Mouse (Mus musculus): ENCODE results near the gene Git2.

DNA sequence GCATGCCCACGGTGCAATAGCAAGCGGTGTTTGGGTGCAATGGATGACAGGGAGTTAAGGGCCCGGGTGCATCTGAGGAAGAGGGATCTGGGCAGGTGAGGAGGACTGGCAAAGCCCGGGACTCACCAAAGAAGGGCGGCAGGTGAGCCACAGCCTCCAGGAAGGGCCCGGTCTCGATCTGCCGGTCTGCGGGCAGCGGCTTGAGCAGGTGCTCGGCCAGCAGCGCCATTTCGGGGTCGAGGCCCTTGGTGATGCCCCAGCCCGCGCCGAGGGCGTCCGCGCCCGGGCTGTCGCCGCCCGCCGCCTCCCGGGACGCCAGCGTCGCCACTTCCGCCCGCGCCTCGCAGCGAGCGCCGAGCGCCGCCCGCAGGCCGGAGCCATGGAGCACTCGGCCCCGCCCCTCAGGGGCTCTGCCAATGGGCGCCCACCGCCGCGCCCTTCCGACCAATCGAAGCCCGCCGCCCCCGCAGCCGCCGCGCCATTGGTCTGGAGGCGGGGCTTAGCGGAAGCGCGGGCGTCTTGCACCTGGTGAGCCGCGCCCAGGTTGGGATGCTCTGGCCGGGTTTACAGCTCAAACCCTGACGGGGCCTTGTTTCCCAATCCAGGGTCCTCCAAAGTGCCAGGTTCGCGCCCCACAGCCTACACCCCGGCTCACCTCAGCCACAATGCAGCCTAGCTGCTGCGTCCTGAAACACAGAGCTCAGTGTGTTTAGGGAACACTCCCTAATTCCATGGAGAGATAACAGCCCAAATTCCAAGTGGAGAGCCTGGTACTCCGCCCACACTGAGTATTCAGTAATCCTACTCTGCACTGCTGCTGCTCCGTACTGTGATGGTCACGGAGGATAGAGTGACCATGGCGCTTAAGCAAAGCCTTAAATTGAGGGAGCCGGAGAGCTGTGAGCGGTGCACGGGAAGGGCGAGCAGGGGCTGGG is 84.4 kb downstream of the Git2 start, which contains the start of gene Gltp:
- TF ChIP-seq POLR2A (IDR thresholded peaks at IDR 0.05; ENCODE audit: borderline replicate concordance, extremely low read depth, insufficient read depth, insufficient read length, poor library complexity, severe bottlenecking) (peak; percentile 79), CTCF (IDR thresholded peaks at IDR 0.05; ENCODE audit: borderline replicate concordance, extremely low read depth, insufficient read depth, insufficient read length) (no peak)

Data from brain, embryonic 14.5 days (tissue).